Mouse (Mus musculus) layer of hippocampus, adult 9-10 months (tissue): ENCODE measurements at regions not wholly inside any gene's neighbourhood (a gene's known extent, or its start where the extent isn't known, plus 50 kb on each side); places are given as distances from the start of the nearest gene placed in this dataset.

Experiments
- DNase-seq: peaks from one replicate; pipeline ENCODE4 v3.0.0; 2022; ENCODE audit warnings: low spot score

GRCm38 (mm10) chr1:128975586-128975985 is 297.5 kb upstream of the Thsd7b start:
- no peak for DNase-seq

GRCm38 (mm10) chr1:128951436-128951835 is 321.7 kb upstream of the Thsd7b start:
- DNase-seq = no peak

GRCm38 (mm10) chr1:128950512-128950911 is 322.6 kb upstream of the Thsd7b start:
- DNase-seq = no peak

- DNase-seq = no peak
Measured at GRCm38 (mm10) chr1:128914811-128915210, 322.7 kb upstream of the Cxcr4 start.

- peak; percentile 36 for DNase-seq
Measured at GRCm38 (mm10) chr1:128912532-128912931, 320.4 kb upstream of the Cxcr4 start.

GRCm38 (mm10) chr1:128907566-128907965 is 315.5 kb upstream of the Cxcr4 start:
- DNase-seq = no peak

- DNase-seq = no peak
Measured at GRCm38 (mm10) chr1:128898025-128898424, 305.9 kb upstream of the Cxcr4 start.

GRCm38 (mm10) chr1:128894546-128894945 is 302.5 kb upstream of the Cxcr4 start:
- no peak for DNase-seq

- no peak for DNase-seq
Measured at GRCm38 (mm10) chr1:128878291-128878690, 286.2 kb upstream of the Cxcr4 start.

GRCm38 (mm10) chr1:128875289-128875688 is 283.2 kb upstream of the Cxcr4 start:
- DNase-seq = no peak

- DNase-seq = no peak
Measured at GRCm38 (mm10) chr1:128874190-128874589, 282.1 kb upstream of the Cxcr4 start.

GRCm38 (mm10) chr1:128868761-128869160 is 276.7 kb upstream of the Cxcr4 start:
- no peak for DNase-seq

- no peak for DNase-seq
Measured at GRCm38 (mm10) chr1:128860537-128860936, 268.4 kb upstream of the Cxcr4 start.

GRCm38 (mm10) chr1:128860094-128860493 is 268.0 kb upstream of the Cxcr4 start:
- DNase-seq = no peak

GRCm38 (mm10) chr1:128858661-128859060 is 266.6 kb upstream of the Cxcr4 start:
- DNase-seq = no peak

GRCm38 (mm10) chr1:128856933-128857332 is 264.8 kb upstream of the Cxcr4 start:
- no peak for DNase-seq

GRCm38 (mm10) chr1:128854649-128855048 is 262.6 kb upstream of the Cxcr4 start:
- no peak for DNase-seq

GRCm38 (mm10) chr1:128853286-128853685 is 261.2 kb upstream of the Cxcr4 start:
- no peak for DNase-seq

- DNase-seq = no peak
Measured at GRCm38 (mm10) chr1:128837361-128837760, 245.3 kb upstream of the Cxcr4 start.

GRCm38 (mm10) chr1:128835510-128835909 is 243.4 kb upstream of the Cxcr4 start:
- DNase-seq = no peak

- no peak for DNase-seq
Measured at GRCm38 (mm10) chr1:128833096-128833715, 241.1 kb upstream of the Cxcr4 start.

- peak; percentile 46 for DNase-seq
Measured at GRCm38 (mm10) chr1:128832201-128832883, 240.2 kb upstream of the Cxcr4 start.

- DNase-seq = no peak
Measured at GRCm38 (mm10) chr1:128830671-128831240, 238.7 kb upstream of the Cxcr4 start.
